Mouse (Mus musculus): ENCODE data around the gene Aasdh. TPM values are rescaled to one million over a fixed set of nuclear protein-coding genes. Genes with fewer than 3 reads are reported as not detected.
A peak's percentile ranks its signal among the peaks of the same experiment; 100 is the strongest.

Gene Aasdh
- polyA plus RNA-seq (2016; fragmentation: Nextera tagmentation; extraction: Ambion mirVana) = 24.4 and 26.0 TPM in 2 replicates

DNA sequence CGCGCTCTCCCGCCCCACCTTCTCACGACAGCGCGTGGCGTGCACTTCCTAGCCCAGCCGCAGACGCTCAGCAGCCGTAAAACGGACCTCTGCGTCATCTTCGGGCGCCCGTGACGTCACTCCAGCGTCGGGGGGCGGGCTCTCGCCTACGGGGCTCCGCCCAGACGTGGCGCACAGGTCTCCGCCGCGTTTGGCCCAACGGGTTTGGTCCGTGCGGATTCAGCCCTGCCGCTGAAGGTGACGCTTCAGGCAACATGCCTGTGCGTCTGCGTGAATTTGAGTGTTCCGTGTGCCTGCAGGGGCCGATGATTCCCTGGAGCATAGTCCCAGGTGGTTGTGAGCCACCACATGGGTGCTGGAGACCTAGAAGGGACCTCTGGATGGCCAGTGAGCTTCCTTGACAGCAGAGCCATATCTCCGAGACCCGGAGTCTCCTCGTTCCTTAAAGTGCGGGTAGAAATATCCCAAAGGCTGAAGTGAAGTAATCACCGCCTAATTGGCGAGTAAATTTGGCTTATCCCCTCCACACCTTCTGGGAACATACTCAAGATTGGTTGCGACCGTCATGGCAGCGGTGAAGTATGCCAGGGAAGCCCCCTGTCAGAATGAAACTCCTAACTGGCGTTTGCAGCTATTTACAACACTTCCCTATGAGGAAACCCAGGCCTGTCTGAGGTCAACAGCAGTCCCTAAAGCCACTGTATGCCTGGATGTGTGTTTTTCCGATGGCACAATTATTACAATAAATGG is at the start of gene Aasdh:
TSS of gene Aasdh (minus strand) at position 110 of the 750 bp plus-strand sequence.
- H3K27me3 ChIP-seq (ENCODE audit: poor library complexity, severe bottlenecking) = no peaks in the 10 kb centered on the region
- H3K9me3 ChIP-seq = no peaks in the 10 kb centered on the region
- peak; percentile 99 for DNase-seq (ENCODE audit: extremely low spot score, low spot score)
- H3K36me3 ChIP-seq (replicated peaks) = peaks cover 16% of the 10 kb centered on the region
- H3K27ac ChIP-seq = peak within 1 kb of the TSS; percentile 91
- peaks cover 13% of the 10 kb centered on the region for H3K4me1 ChIP-seq
- peak within 1 kb of the TSS; percentile 79 for H3K4me3 ChIP-seq
- under 1% methylated on average over 47 of the region's 47 CpGs for WGBS

DNA sequence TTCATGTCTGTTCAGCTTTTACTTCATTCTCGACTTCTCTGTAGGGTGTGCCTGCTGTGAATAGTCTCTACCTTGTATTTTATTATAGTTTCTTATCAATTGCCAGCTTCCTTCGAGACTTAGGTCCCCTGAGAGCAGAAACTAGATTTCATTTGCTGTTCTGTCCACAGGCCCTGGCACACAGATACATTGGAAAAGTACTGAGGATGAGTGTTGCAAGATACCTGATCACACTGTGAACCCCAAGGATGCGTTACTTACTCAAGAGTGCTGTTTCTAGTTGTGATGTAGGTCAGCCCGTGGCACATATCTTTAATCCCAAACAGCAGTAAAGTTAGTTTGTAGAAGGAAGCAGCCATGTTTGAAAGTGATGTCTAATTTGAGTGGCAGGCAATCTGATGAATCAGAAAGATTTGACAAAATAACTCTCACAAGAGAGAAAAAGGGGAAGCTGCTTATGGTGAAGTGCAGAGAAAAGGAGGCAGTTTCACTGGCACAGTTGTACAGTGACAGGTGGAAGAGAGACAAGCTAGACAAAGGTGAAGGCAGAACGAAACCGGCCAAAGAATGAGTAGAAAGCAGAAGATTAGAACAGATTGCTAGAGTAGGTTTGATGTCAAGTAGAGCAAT is 49.1 kb upstream of the Aasdh start:
- no peaks in the 10 kb centered on the region for H3K9me3 ChIP-seq
- H3K4me3 ChIP-seq = 0 out of 2 replicates have a peak overlapping the region, but pooled peaks have one; percentile 80
- no peak overlapping the region for H3K27ac ChIP-seq
- peaks cover 39% of the 10 kb centered on the region for H3K4me1 ChIP-seq
- no peak for DNase-seq (ENCODE audit: extremely low spot score, low spot score)
- H3K36me3 ChIP-seq (replicated peaks) = peaks cover 62% of the 10 kb centered on the region
- WGBS = 86% methylated on average over 6 of the region's 6 CpGs
- H3K27me3 ChIP-seq (ENCODE audit: poor library complexity, severe bottlenecking) = no peaks in the 10 kb centered on the region

DNA sequence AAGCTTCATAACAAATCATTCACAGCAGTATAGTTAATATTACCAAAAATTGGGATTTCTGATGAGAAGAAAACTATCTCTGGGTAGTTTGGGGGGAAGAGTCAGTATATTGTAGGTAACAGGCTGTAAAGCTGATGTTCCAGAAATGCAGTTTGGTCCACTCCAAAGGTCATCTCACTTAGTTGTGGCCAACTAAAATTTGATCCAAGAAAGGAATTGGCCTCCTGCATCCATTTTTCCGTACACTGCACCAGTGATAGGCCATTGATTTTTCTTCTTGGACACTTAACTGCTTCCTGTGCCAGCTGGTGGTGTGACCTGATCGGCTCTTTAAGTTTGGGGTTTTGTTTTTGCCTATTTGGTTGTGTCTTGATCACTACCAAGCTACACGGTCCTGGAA is 48.5 kb upstream of the Aasdh start:
- 81% methylated on average over 3 of the region's 3 CpGs for WGBS
- Histone ChIP-seq H3K36me3 (replicated peaks) (peaks cover 62% of the 10 kb centered on the region), H3K27ac (no peak overlapping the region), H3K4me3 (0 out of 2 replicates have a peak overlapping the region, but pooled peaks have one; percentile 80), H3K27me3 (ENCODE audit: poor library complexity, severe bottlenecking) (no peaks in the 10 kb centered on the region), H3K4me1 (peaks cover 45% of the 10 kb centered on the region), H3K9me3 (no peaks in the 10 kb centered on the region)
- no peak for DNase-seq (ENCODE audit: extremely low spot score, low spot score)

DNA sequence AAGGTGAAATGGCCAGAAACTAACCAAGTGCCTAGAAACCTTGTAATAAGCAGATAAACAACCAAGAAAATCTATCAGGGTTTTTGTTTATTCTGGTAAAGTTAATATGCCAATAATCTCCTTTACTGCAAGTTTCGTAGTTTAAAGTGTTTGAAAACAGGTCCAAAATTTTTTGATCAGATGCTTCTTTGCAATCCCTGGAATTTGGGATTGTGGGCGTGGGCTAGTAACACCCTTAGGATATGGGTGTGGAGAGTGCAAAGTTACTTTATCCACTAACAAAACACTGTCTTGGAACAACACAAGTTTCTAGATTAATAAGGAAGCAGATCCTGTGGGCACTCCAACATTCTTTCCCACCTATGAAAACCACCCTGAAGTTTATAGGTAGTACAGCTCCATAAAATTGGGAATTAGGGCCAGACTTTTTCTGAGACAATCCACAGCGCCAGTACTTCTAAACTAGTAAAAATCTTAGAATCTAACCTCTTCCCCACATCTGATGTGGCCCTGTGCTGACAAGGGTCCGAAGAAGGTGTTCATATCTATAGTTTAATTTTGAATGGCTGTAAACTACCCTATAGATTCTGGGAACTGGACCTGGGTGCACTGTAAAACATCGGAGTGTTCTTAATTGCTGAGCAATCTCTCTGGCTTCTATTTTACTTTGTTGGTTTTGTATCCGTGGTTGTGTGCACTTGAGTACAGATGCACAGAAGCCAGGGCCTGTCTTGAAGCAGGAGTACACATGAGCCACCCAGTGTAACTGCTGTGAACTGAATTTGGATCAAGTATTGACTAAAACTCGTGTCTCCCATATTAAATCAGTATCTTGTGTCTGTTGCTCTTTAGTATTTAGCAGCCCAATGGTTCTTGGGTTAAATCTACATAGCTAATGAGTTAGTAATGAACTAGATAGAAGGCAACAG is 47.1 kb upstream of the Aasdh start:
- peak overlapping the region; percentile 80 for H3K4me3 ChIP-seq
- DNase-seq (ENCODE audit: extremely low spot score, low spot score) = no peak
- H3K27me3 ChIP-seq (ENCODE audit: poor library complexity, severe bottlenecking) = no peaks in the 10 kb centered on the region
- WGBS = 23% methylated on average over 7 of the region's 7 CpGs
- peak overlapping the region; percentile 96 for H3K27ac ChIP-seq
- peaks cover 52% of the 10 kb centered on the region for H3K4me1 ChIP-seq
- no peaks in the 10 kb centered on the region for H3K9me3 ChIP-seq
- H3K36me3 ChIP-seq (replicated peaks) = peaks cover 62% of the 10 kb centered on the region

DNA sequence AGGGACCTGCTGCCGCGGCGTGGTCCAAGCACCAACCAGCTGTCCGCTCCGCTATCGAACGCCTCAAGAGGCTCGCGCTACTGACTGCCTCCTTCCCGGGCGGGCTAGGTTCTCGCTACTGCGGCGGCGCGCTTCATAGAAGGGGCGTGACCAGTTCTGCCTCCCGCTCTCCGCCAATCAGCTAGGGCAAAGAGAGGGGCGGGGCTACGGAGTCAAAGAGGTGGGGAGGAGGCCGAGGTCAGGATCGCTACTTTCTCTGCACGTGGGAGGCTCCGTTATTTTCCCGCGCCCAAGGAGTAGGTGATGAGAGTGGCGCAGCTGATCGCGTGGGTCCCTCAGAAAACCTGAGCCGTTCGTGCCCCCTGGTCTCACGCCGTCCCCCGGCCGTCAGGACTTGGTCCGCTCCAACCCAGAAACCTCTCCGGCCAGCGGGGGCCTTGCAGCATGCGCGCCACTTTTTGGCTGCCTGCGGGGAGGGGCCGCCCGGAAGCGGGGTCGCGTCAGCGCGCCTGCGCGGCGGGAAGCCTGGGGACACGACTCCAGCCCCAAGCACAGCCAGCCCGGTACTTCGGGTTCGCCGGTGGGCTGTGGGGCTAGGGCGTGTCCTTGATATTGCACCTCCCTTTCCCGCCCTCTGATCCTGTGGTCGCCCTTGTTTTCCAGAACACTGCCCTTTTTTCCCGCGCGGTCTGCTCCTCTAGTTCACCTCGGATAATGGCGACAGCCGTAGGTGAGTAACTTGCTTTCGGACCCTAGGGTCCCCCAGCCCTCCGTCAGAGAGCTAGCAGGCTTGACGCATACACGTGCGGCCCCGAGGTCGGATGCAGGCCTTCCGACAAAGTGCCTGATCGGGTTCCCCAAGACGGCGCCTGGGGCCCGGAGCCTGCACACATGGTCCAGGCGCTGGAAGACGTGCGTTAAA is 46.1 kb upstream of the Aasdh start, which contains the start of the genes Paics and Ppat:
TSS of gene Paics (plus strand) at position 202 of the 922 bp plus-strand sequence.
TSS of gene Ppat (minus strand) at position 473 of the 922 bp plus-strand sequence.
- H3K4me1 ChIP-seq = peaks cover 52% of the 10 kb centered on the region
- H3K27me3 ChIP-seq (ENCODE audit: poor library complexity, severe bottlenecking) = no peaks in the 10 kb centered on the region
- WGBS = under 1% methylated on average over 81 of the region's 81 CpGs
- H3K27ac ChIP-seq = peak within 1 kb of the TSS; percentile 96
- peak within 1 kb of the TSS; percentile 80 for H3K4me3 ChIP-seq
- no peaks in the 10 kb centered on the region for H3K9me3 ChIP-seq
- peaks cover 62% of the 10 kb centered on the region for H3K36me3 ChIP-seq (replicated peaks)
- DNase-seq (ENCODE audit: extremely low spot score, low spot score) = peak; percentile 99

DNA sequence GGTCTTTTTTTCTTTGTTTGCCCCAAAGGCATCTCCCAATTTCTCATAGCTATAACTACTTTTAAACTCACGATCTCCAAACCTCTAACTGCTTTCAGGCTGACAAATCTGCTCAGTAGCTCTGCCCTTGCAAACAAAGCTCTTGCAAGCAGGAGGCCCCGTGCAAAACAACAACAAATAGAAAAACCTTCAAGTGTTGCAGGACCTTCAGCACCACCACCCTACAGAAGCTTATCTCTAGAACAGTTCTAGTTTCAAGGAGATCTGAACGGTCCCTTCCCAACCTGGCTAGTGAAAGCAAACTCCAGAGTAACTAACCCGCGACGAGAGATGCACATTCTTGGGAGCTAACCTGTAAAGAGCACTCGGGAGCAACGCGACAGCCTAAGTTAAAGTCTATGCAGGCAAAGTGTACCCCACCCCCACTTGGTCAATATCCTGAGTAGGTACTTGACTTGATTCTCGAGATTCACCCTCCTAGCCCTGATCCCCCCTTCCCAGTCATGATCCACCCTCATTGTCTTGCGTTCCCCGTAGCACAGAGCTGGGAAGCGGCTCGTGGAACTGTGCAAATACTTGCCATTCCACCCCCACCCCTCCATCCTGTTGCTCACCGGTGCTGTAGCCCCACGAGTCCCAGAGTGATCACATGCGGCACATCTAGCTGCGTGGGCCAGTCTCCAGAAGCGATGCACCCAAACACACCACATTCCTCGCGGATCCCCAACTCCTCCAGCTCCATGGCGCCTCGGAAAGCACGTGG is 45.2 kb upstream of the Aasdh start:
- WGBS = under 1% methylated on average over 24 of the region's 24 CpGs
- peak overlapping the region; percentile 96 for H3K27ac ChIP-seq
- H3K4me1 ChIP-seq = peaks cover 59% of the 10 kb centered on the region
- no peaks in the 10 kb centered on the region for H3K27me3 ChIP-seq (ENCODE audit: poor library complexity, severe bottlenecking)
- peak overlapping the region; percentile 80 for H3K4me3 ChIP-seq
- H3K9me3 ChIP-seq = no peaks in the 10 kb centered on the region
- H3K36me3 ChIP-seq (replicated peaks) = peaks cover 59% of the 10 kb centered on the region
- no peak for DNase-seq (ENCODE audit: extremely low spot score, low spot score)

DNA sequence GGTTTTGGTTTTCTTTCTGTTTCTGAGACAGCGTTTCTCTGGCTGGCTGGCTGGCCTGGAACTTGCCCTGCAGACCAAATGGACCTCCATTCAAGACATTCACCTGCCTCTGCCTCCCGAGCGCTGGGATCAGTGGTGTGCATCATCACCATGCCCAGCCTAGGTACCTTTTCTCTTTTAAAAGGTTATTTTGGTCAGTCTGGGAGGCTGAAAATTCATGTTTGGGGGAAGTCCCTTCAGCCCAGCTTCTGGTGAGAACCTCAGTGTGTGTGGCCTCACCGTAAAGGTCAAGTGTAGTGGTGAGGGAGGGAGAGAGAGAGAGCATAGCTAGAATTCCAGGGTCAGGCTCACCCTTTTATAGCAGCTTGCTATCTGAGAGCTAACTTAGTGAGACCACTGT is 42.4 kb upstream of the Aasdh start:
- no peaks in the 10 kb centered on the region for H3K9me3 ChIP-seq
- H3K4me3 ChIP-seq = no peak overlapping the region
- no peak for DNase-seq (ENCODE audit: extremely low spot score, low spot score)
- 98% methylated on average over 4 of the region's 4 CpGs for WGBS
- H3K36me3 ChIP-seq (replicated peaks) = peaks cover 55% of the 10 kb centered on the region
- no peaks in the 10 kb centered on the region for H3K27me3 ChIP-seq (ENCODE audit: poor library complexity, severe bottlenecking)
- no peak overlapping the region for H3K27ac ChIP-seq
- peaks cover 37% of the 10 kb centered on the region for H3K4me1 ChIP-seq

DNA sequence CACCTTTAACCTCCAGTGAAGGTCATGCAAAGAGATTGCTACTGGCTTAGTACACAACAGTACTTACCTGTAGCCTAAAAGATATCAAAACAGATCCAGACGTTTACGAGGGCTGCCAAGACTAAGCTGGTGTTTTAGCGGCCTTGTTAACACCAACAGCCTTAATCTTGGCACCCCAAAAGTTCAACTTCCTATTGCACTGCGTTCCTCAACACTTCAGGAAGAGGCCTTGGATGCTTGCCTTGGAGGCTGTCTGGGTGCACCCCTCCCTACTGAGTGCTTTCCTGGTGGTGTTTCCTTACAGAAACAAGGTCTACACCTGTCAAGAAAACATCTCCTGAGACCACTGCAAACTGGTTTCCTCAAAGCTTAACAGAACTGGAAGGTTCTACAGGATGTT is 41.8 kb upstream of the Aasdh start:
- 92% methylated on average over 4 of the region's 4 CpGs for WGBS
- Histone ChIP-seq H3K27me3 (ENCODE audit: poor library complexity, severe bottlenecking) (no peaks in the 10 kb centered on the region), H3K9me3 (no peaks in the 10 kb centered on the region), H3K27ac (no peak overlapping the region), H3K4me3 (no peak overlapping the region), H3K4me1 (peaks cover 32% of the 10 kb centered on the region), H3K36me3 (replicated peaks) (peaks cover 61% of the 10 kb centered on the region)
- no peak for DNase-seq (ENCODE audit: extremely low spot score, low spot score)

DNA sequence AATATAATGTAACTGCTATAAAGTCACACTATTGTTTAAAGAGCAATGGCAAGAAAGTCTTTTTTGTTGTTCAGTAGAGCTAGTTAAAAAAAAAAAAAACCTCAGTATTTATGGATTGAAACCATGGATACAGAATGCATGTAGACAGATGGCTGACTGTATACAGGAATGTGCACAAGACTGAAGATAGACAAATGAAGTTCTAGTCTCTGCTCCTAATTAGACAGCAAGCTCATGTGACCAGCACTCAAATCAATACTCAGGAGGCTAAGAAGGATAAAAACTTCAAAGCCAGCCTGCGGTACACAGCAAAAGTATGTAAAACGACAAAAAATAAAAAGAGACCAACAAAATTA is 40.3 kb upstream of the Aasdh start:
- no peaks in the 10 kb centered on the region for H3K27me3 ChIP-seq (ENCODE audit: poor library complexity, severe bottlenecking)
- 92% methylated on average over 2 of the region's 2 CpGs for WGBS
- H3K36me3 ChIP-seq (replicated peaks) = peaks cover 76% of the 10 kb centered on the region

DNA sequence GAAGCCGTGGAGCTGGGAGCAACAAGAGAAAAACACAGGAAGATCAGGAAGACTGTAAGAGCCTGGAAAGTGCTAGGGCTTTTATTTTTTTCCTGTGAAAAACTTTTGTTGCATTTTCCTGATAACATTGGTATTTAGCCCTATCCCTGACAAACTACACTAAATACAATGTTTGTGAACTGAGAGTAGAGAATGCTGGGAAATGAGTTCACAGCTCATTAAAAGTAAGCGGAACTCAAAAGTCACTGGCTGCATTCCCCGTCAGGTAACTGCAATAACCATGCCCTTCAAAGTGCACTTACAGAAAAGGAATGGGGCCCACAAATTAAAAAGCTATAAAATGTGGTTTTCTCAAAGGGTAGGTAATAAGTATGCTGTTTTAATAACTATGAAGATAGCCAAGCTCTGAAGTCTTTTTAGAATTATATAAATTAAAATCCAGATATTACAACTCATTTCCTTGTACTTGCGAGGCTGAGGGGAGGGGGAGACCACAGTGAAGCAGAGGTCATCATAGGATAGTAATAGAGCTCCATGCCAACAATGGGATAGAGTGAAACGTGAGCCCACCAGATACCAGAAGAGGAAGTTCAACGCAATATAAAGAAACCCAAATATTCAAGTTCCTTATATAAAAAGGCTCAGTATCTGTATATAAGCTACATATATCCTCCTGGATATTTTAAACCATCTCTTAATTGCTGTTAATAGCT is 39.8 kb upstream of the Aasdh start:
- H3K36me3 ChIP-seq (replicated peaks) = peaks cover 81% of the 10 kb centered on the region
- H3K9me3 ChIP-seq = peaks cover 11% of the 10 kb centered on the region; the same call in 1 of the 2 replicates
- WGBS = 86% methylated on average over 6 of the region's 6 CpGs
- DNase-seq (ENCODE audit: extremely low spot score, low spot score) = no peak
- no peak overlapping the region for H3K27ac ChIP-seq
- no peak overlapping the region for H3K4me3 ChIP-seq
- H3K27me3 ChIP-seq (ENCODE audit: poor library complexity, severe bottlenecking) = no peaks in the 10 kb centered on the region
- H3K4me1 ChIP-seq = peaks cover 27% of the 10 kb centered on the region

More for the DNA sequence above, 40.3 kb upstream of the Aasdh start:
- H3K4me3 ChIP-seq = no peak overlapping the region
- DNase-seq (ENCODE audit: extremely low spot score, low spot score) = no peak
- H3K9me3 ChIP-seq = peaks cover 5% of the 10 kb centered on the region; the same call in 1 of the 2 replicates
- H3K27ac ChIP-seq = no peak overlapping the region
- H3K4me1 ChIP-seq = peaks cover 29% of the 10 kb centered on the region

DNA sequence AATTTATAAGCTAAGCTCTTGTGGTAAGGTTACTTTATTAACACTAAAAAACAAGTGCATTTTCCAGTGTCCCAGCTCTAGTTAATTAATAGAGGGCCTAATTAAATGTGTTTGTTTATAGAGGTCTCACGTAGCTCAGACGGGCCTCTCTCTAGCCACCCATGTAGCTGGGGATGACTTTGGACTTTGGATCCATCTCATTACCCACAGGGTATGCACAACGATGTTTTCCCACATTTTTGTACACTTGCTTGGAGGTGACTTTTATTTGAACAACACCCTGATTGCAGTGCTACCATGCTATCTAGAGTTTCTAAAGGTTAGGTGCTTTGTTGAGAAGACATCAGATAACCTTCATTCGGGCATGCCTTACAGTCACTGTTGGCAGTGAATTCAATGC is 37.2 kb upstream of the Aasdh start:
- 92% methylated on average over 4 of the region's 4 CpGs for WGBS
- Histone ChIP-seq H3K36me3 (replicated peaks) (peaks cover 71% of the 10 kb centered on the region), H3K9me3 (peaks cover 20% of the 10 kb centered on the region), H3K27me3 (ENCODE audit: poor library complexity, severe bottlenecking) (no peaks in the 10 kb centered on the region), H3K4me1 (peaks cover 7% of the 10 kb centered on the region; the same call in 1 of the 2 replicates), H3K4me3 (no peak overlapping the region), H3K27ac (no peak overlapping the region)
- no peak for DNase-seq (ENCODE audit: extremely low spot score, low spot score)

Data from forebrain, embryonic 10.5 days (tissue).